Mouse (Mus musculus) forebrain, embryonic 11.5 days (tissue): Measurements from ENCODE around the gene Ephb3. TPM values are rescaled to one million over a fixed set of nuclear protein-coding genes. Genes with fewer than 3 reads are reported as not detected.
"Not testable (repeated sequence)": the region's sequence is repeated elsewhere in the genome, so short reads cannot be mapped to it uniquely, and the experiment has no call there.

Experiments
- ATAC-seq: fragments of 200-750 bp; cut with Nextera tagmentation; replicated peaks from 2 replicates; pipeline ENCODE4 v1.8.0; 2017; ENCODE audit warnings: moderate TSS enrichment; ENCODE audit not compliant: low FRiP score
- DNase-seq: peaks from one replicate; pipeline ENCODE4 v3.0.0-alpha.2; 2017; ENCODE audit warnings: low spot score
- H3K27ac ChIP-seq: fragments of 300-500 bp; sonication (generic); 2 replicates; pipeline ENCODE4 v1.5.1; 2014; ENCODE audit warnings: low read depth, low read length
- H3K27me3 ChIP-seq: fragments of 300-500 bp; sonication (generic); 2 replicates; pipeline ENCODE4 v1.6.1; 2014; ENCODE audit warnings: mild to moderate bottlenecking, low read length, mixed read lengths; ENCODE audit not compliant: control insufficient read depth, insufficient read depth
- H3K36me3 ChIP-seq: fragments of 300-500 bp; sonication (generic); 2 replicates; pipeline ENCODE4 v1.6.1; 2014; ENCODE audit warnings: mild to moderate bottlenecking, low read length, moderate library complexity, mixed read lengths; ENCODE audit not compliant: control insufficient read depth, insufficient read depth
- H3K4me1 ChIP-seq: fragments of 300-500 bp; sonication (generic); replicated peaks from 2 replicates; pipeline ENCODE4 v1.6.1; 2014; ENCODE audit warnings: low read length, mixed read lengths; ENCODE audit not compliant: control insufficient read depth, insufficient read depth
- H3K4me2 ChIP-seq: fragments of 300-500 bp; sonication (generic); 2 replicates; pipeline ENCODE4 v1.6.1; 2014; ENCODE audit warnings: low read depth, mild to moderate bottlenecking, low read length, moderate library complexity, mixed read lengths; ENCODE audit not compliant: severe bottlenecking
- H3K4me3 ChIP-seq: fragments of 300-500 bp; sonication (generic); 2 replicates; pipeline ENCODE4 v1.5.1; 2014; ENCODE audit warnings: low read depth, low read length
- H3K9ac ChIP-seq: fragments of 300-500 bp; sonication (generic); 2 replicates; pipeline ENCODE4 v1.6.1; 2014; ENCODE audit warnings: low read length
- H3K9me3 ChIP-seq: fragments of 300-500 bp; sonication (generic); 2 replicates; pipeline ENCODE4 v1.6.1; 2016; ENCODE audit warnings: low read length, mixed read lengths; ENCODE audit not compliant: control insufficient read depth
- WGBS: fragments of 180-500 bp; shearing (Covaris S2); extraction: QIAGEN DNeasy Blood & Tissue Kit; methylation state at CpG from one replicate; pipeline ENCODE4 v1.1.7; 2014; 5-methylcytosine and 5-hydroxymethylcytosine counted together
- polyA plus RNA-seq: library from polyadenylated mRNA; unstranded; fragments of >200 nt; fragmentation: Nextera tagmentation; extraction: Ambion mirVana; gene quantifications from 2 replicates; pipeline ENCODE4 v1.2.1, GENCODE M21; 2014

Ephb3 gene
- 14.8 and 14.9 TPM in 2 replicates for polyA plus RNA-seq

- under 1% methylated on average over 51 of the region's 51 CpGs for WGBS
- H3K4me1 ChIP-seq = peaks cover 5% of the 10 kb centered on the region; the same call in 1 of the 2 replicates
- peak; percentile 98 for ATAC-seq
These were observed at the start of gene Ephb3 for GRCm38 (mm10) chr16:21204367-21205092. Gene Ephb3 (plus strand): TSS chr16:21204755.

DNA sequence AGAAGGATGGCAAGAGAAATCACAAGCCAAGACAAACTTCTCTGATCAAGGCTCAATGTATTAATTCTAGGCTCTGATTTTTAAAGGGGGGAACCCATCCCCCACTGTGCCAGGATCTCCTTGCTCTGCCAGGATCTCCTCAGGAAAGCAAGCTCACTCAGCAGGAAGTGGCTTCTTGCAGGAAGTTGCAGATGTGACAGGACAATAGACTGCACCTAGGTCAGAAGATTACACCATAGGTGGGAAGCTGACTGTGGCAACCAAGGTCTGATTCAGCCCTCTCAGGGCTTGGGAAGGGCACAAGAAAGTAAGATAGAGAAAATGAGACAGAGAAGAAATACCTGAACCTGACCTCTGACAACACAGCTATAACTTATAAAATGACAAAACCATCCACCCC, 48.3 kb upstream of the Ephb3 start:
- ATAC-seq, DNase-seq, H3K4me2 ChIP-seq, H3K4me3 ChIP-seq, H3K9me3 ChIP-seq, H3K27me3 ChIP-seq, H3K27ac ChIP-seq, H3K36me3 ChIP-seq, H3K4me1 ChIP-seq, H3K9ac ChIP-seq: not testable (repeated sequence)

More at GRCm38 (mm10) chr16:21204367-21205092, at the start of gene Ephb3:
- no peaks in the 10 kb centered on the region; the same call in 1 of the 2 replicates for H3K27me3 ChIP-seq
- peak within 1 kb of the TSS; percentile 87 for H3K9ac ChIP-seq
- no peaks in the 10 kb centered on the region for H3K9me3 ChIP-seq
- peak; percentile 100 for DNase-seq
- no peaks in the 10 kb centered on the region for H3K36me3 ChIP-seq
- peak within 1 kb of the TSS; percentile 31; the same call in 1 of the 2 replicates for H3K27ac ChIP-seq
- H3K4me3 ChIP-seq = peak within 1 kb of the TSS; percentile 74
- peak within 1 kb of the TSS; percentile 69 for H3K4me2 ChIP-seq

GRCm38 (mm10) chr16:21159226-21159625, 45.3 kb upstream of the Ephb3 start:
- not testable (repeated sequence) for ATAC-seq, H3K27ac ChIP-seq, H3K4me3 ChIP-seq, DNase-seq, H3K9ac ChIP-seq, H3K27me3 ChIP-seq, H3K9me3 ChIP-seq, H3K4me2 ChIP-seq, H3K4me1 ChIP-seq, H3K36me3 ChIP-seq
- 86% methylated on average over 1 of the region's 1 CpGs for WGBS

GRCm38 (mm10) chr16:21163423-21163822, 41.1 kb upstream of the Ephb3 start:
- not testable (repeated sequence) for H3K4me3 ChIP-seq, H3K4me1 ChIP-seq, H3K9me3 ChIP-seq, H3K4me2 ChIP-seq, DNase-seq, H3K27me3 ChIP-seq, H3K9ac ChIP-seq, ATAC-seq, H3K27ac ChIP-seq, H3K36me3 ChIP-seq
- 81% methylated on average over 3 of the region's 3 CpGs for WGBS

- H3K9me3 ChIP-seq, H3K27ac ChIP-seq, H3K4me3 ChIP-seq, H3K9ac ChIP-seq, DNase-seq, H3K36me3 ChIP-seq, H3K27me3 ChIP-seq, H3K4me2 ChIP-seq, H3K4me1 ChIP-seq: not testable (repeated sequence)
- 20% methylated on average over 17 of the region's 19 CpGs for WGBS
- ATAC-seq = peak; percentile 66
These were observed 39.0 kb upstream of the Ephb3 start for GRCm38 (mm10) chr16:21165343-21166220.

DNA sequence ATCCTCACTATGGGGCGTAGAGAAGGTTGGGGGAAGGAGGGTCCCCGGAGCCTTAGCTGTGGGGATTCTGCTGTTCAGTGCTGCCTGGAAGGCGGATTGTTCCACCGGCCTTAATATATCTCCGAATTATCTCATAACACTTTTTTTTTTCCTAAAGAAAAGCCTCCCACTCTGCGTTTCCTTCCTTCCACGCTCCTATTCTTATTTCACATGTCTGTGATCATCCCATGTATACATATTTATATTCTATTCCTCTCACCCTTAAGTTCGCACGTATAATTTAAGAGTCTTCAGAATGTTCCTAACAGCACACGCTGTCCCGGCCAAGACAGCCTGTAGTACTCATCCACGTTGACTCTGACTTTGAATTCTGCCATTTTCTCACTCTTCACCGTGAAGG, 35.8 kb upstream of the Ephb3 start:
- DNase-seq (no peak), ATAC-seq (no peak)
- H3K4me2 ChIP-seq = no peak overlapping the region
- H3K27me3 ChIP-seq = no peaks in the 10 kb centered on the region
- H3K4me3 ChIP-seq = no peak overlapping the region
- no peaks in the 10 kb centered on the region for H3K36me3 ChIP-seq
- 88% methylated on average over 13 of the region's 13 CpGs for whole genome bisulfite sequencing
- H3K9ac ChIP-seq = no peak overlapping the region
- H3K4me1 ChIP-seq = no peaks in the 10 kb centered on the region
- H3K27ac ChIP-seq = no peak overlapping the region
- no peaks in the 10 kb centered on the region for H3K9me3 ChIP-seq

DNA sequence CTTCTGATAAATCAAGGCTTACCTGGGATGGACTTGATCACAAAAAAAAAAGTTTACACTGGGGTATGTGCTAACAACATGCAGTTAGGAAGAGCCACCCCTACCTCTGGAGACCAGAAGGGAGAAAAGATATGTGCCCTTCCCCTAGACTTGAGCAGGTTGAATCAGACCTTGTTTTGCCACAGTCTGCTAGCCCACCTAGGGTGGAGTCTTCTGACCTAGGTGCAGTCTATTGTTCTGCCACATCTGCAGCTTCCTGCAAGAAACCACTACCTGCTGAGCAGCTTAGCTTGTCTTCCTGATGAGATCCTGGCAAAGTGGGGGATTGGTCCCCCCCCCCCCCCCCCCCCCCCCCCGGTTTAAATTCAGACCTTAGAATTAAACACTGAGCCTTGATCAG, 29.3 kb upstream of the Ephb3 start:
- H3K36me3 ChIP-seq = no peaks in the 10 kb centered on the region
- H3K9me3 ChIP-seq = no peaks in the 10 kb centered on the region
- ATAC-seq = no peak
- H3K9ac ChIP-seq = no peak overlapping the region
- DNase-seq = no peak
- H3K4me1 ChIP-seq = no peaks in the 10 kb centered on the region
- H3K4me2 ChIP-seq = no peak overlapping the region
- H3K27ac ChIP-seq = no peak overlapping the region
- no peak overlapping the region for H3K4me3 ChIP-seq
- no CpG with 5 or more reads among the region's 1 CpGs for WGBS
- H3K27me3 ChIP-seq = no peaks in the 10 kb centered on the region

GRCm38 (mm10) chr16:21182108-21182507, 22.4 kb upstream of the Ephb3 start:
- no peak for ATAC-seq
- no peak overlapping the region for H3K27ac ChIP-seq
- no peaks in the 10 kb centered on the region for H3K9me3 ChIP-seq
- DNase-seq = no peak
- H3K4me2 ChIP-seq = no peak overlapping the region
- no peak overlapping the region for H3K9ac ChIP-seq
- H3K36me3 ChIP-seq = no peaks in the 10 kb centered on the region
- 71% methylated on average over 1 of the region's 1 CpGs for WGBS
- H3K27me3 ChIP-seq = no peaks in the 10 kb centered on the region
- H3K4me3 ChIP-seq = no peak overlapping the region
- H3K4me1 ChIP-seq = no peaks in the 10 kb centered on the region
